Mouse (Mus musculus): ENCODE results near the gene Olfr1445. TPM values are rescaled to one million over a fixed set of nuclear protein-coding genes. Genes with fewer than 3 reads are reported as not detected.

Olfr1445 gene
- not detected in 2 replicates for polyA plus RNA-seq (2012; rRNA removed)

DNA sequence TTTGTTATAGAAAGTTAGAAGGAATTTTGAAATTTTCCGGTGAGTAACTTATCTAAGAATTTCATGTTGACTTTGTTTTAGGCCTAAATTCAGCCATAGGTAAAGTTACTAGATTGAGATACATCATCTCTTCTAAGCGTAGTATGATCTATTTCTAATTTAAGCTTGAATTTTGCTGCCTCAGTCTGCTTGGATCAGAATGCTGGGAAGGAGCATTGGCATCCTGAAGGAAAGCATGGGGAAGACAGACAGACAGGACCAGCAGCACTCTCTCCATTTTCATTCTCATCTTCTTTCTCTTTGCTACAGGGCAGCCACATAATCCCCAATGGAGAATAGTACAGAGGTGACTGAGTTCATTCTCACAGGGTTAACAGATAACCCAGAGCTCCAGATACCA lies at the start of gene Olfr1445:
Gene Olfr1445 (plus strand): TSS at position 301 of the 400 bp plus-strand sequence.
- no peak for DNase-seq (ENCODE audit: low read depth, low spot score)
- WGBS, result 86% methylated on average over 2 of the region's 2 CpGs

DNA sequence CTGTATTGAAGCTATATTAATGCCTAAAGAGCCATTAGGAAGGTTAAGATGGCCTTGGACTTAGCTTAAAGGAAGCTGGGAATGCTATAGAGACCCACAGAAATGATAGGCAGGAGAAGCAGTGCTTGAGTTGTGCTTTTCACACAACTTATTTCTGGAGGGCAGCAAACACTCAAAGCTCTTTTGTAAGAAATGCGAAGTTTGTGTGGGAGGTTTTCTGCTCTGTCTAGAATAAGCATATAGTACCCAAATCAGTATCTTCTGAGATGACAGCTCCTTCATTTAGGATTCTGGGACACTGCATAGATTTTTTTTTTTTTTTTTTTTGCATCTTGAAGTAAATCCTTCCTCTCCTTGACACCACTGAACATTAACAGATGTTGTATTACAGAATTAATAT lies 45.1 kb upstream of the Olfr1445 start:
- DNase-seq (ENCODE audit: low read depth, low spot score), result no peak
- 89% methylated on average over 1 of the region's 1 CpGs for WGBS

DNA sequence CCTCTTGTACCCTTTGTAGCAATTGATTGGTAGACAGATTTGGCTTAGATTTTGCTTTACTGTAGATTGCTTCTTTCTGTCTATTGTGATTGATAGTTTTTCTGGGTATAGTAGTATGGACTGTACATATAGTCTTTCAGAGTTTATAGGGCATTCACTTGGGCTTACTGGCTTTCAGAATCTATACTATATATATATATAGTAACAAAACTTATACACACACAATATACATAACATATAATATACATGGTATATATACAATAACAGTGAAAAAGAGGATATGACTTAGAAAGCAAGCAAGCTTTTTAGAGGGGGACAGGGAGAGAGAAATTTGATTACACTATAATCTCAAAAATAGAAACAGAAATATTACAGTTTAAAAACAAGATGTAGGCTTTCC lies 37.3 kb upstream of the Olfr1445 start, which contains the start of gene Gm5244:
Gene Gm5244 (plus strand): TSS at position 301 of the 400 bp plus-strand sequence.
- no peak for DNase-seq (ENCODE audit: low read depth, low spot score)

DNA sequence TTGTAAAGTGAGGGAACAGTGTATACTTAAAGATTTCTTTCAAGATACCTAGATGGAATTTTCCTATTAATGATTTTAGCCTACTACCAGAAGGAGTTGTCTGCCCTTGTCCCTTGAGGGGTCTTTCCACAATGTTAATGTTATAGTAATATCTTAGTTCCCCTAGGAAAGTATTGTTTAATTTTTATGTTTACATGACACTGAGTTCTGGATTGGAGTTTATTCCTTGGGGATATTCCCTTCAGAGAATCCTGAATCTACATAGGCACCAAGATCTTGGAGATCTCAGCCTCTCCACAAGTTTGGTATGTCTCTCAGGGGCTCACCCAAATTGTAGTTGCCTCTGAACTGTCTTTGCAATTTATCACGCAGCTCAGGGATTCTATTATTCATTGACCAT lies 26.7 kb upstream of the Olfr1445 start, which contains the start of gene Olfr1444:
Gene Olfr1444 (plus strand): TSS at position 301 of the 400 bp plus-strand sequence.
- no peak for DNase-seq (ENCODE audit: low read depth, low spot score)
- WGBS, result 58% methylated on average over 1 of the region's 1 CpGs

DNA sequence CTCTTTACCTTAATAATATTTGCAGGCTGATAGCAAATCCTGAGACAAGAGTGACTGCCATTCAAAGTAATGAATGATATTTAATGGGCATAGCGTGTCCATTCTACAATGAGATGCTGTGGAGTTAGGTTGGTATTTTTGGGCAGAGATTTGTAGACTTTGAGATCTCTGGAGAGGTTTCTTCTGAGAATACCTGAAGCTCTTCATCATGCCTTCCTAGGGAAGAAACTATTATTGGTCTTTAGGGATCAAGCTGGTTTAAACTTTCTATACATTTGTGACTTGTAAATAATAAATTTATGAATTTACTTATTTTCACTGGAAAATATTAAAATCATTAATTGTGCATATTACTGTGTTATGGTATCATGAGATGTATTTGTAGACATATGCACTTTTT lies 9.8 kb downstream of the Olfr1445 start, which contains the start of gene Olfr1446:
Gene Olfr1446 (minus strand): TSS at position 101 of the 400 bp plus-strand sequence.
- WGBS, result 85% methylated on average over 1 of the region's 1 CpGs
- no peak for DNase-seq (ENCODE audit: low read depth, low spot score)

DNA sequence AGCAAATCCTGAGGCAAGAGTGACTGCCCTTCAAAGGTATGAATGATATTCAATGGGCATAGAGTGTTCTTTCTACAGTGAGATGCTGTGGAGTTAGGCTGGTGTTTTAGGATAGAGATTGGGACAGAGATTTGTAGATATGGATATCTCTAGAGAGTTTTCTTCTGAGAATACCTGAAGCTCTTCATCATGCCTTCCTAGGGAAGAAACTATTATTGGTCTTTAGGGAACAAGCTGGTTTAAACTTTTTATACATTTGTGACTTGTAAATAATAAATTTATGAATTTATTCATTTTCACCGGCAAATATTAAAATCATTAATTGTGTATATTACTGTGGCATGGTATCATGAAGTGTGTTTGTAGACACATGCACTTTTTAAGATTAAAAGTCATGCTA lies 20.0 kb downstream of the Olfr1445 start, which contains the start of gene Olfr1447:
Gene Olfr1447 (minus strand): TSS at position 101 of the 400 bp plus-strand sequence.
- WGBS, result 92% methylated on average over 1 of the region's 1 CpGs
- no peak for DNase-seq (ENCODE audit: low read depth, low spot score)

DNA sequence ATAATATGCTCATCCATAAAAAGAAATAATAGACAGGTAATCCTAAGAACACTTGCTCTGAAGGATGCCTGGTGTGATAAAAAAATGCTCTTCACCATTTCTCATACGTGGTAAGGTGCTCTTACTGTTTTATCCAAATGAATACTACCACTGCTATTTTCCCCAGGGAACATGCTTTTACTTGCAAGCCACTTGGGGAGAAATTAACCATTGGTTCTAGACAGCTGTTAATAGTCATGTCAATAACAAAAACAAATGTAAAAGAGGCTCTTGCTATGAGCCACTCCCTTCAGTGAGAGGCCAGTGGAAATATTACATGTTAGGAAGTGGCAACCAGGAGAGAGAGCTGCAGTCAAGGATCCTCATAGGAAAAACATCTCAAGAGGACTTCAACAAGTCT lies 40.7 kb downstream of the Olfr1445 start, which contains the start of gene Olfr1448:
Gene Olfr1448 (minus strand): TSS at position 101 of the 400 bp plus-strand sequence.
- no peak for DNase-seq (ENCODE audit: low read depth, low spot score)
- 57% methylated on average over 1 of the region's 1 CpGs for WGBS

DNA sequence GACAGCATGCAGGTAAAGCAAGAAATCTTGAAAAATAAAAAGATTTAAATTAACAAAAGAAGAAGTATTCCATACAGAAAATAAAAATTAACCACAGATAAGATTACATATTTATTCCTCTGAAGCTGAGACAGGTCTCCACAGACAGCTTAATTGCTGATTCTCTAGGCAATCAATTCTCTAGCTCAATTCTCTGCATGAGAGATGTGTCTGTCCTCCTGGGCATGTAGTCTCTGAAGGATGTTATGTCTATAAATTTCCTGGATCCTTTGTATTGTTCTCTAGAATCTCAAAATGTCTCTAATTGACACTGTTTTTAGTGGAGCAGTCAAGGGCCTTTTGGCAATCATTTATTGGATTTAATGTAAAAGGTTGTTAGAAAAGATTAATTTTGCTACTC lies 46.9 kb downstream of the Olfr1445 start, which contains the start of gene Olfr1449:
Gene Olfr1449 (plus strand): TSS at position 301 of the 400 bp plus-strand sequence.
- no peak for DNase-seq (ENCODE audit: low read depth, low spot score)

Other genes with a start within 250 kb of the Olfr1445 start
- gene Olfr1442, start 213.4 kb upstream of the Olfr1445 start, polyA plus RNA-seq (2012; rRNA removed), result not detected in 2 replicates
- gene Olfr1443, start 205.7 kb upstream of the Olfr1445 start, polyA plus RNA-seq (2012; rRNA removed), result not detected in 2 replicates
- gene Keg1, start 188.1 kb upstream of the Olfr1445 start, polyA plus RNA-seq (2012; rRNA removed), result not detected in 2 replicates
- gene Cntf, start 118.2 kb upstream of the Olfr1445 start, polyA plus RNA-seq (2012; rRNA removed), result 2.0 TPM in 2 replicates
- gene Zfp91, start 87.7 kb upstream of the Olfr1445 start, polyA plus RNA-seq (2012; rRNA removed), result 9.5 and 13.0 TPM in 2 replicates
- 10.5 and 11.6 TPM in 2 replicates for gene Lpxn, start 87.7 kb upstream of the Olfr1445 start, polyA plus RNA-seq (2012; rRNA removed)
- gene Gm5244, start 37.2 kb upstream of the Olfr1445 start, polyA plus RNA-seq (2012; rRNA removed), result not detected in 2 replicates
- not detected in 2 replicates for gene Olfr1444, start 26.6 kb upstream of the Olfr1445 start, polyA plus RNA-seq (2012; rRNA removed)
- not detected in 2 replicates for gene Olfr1446, start 9.7 kb downstream of the Olfr1445 start, polyA plus RNA-seq (2012; rRNA removed)
- gene Olfr1447, start 19.9 kb downstream of the Olfr1445 start, polyA plus RNA-seq (2012; rRNA removed), result not detected in 2 replicates
- gene Olfr1448, start 40.6 kb downstream of the Olfr1445 start, polyA plus RNA-seq (2012; rRNA removed), result not detected in 2 replicates
- gene Olfr1449, start 47.0 kb downstream of the Olfr1445 start, polyA plus RNA-seq (2012; rRNA removed), result 0.09 TPM in 1 of 2 replicates, not detected in the other
- not detected in 2 replicates for gene Olfr1450, start 66.4 kb downstream of the Olfr1445 start, polyA plus RNA-seq (2012; rRNA removed)
- gene Olfr1451, start 111.2 kb downstream of the Olfr1445 start, polyA plus RNA-seq (2012; rRNA removed), result not detected in 2 replicates
- gene Olfr1453, start 144.5 kb downstream of the Olfr1445 start, polyA plus RNA-seq (2012; rRNA removed), result not detected in 2 replicates
- gene Olfr1454, start 176.8 kb downstream of the Olfr1445 start, polyA plus RNA-seq (2012; rRNA removed), result not detected in 2 replicates
- not detected in 2 replicates for gene Olfr1457, start 214.0 kb downstream of the Olfr1445 start, polyA plus RNA-seq (2012; rRNA removed)
- not detected in 2 replicates for gene Olfr1458, start 222.9 kb downstream of the Olfr1445 start, polyA plus RNA-seq (2012; rRNA removed)